Mouse (Mus musculus) lung, postnatal 10 days (tissue): ENCODE measurements around the gene Spen.

Source experiments
- DNase-seq: peaks from one replicate; pipeline ENCODE4 v3.0.0; 2021

Spen gene

GRCm38 (mm10) chr4:141469343-141469742, 69.1 kb downstream of the Spen start:
- no peak for DNase-seq

GRCm38 (mm10) chr4:141468576-141468975, 69.8 kb downstream of the Spen start:
- DNase-seq: no peak

GRCm38 (mm10) chr4:141467581-141467927, 70.8 kb downstream of the Spen start:
- DNase-seq: no peak

- no peak for DNase-seq
These were observed 71.4 kb downstream of the Spen start for GRCm38 (mm10) chr4:141466844-141467580.

GRCm38 (mm10) chr4:141466289-141466795, 72.1 kb downstream of the Spen start:
- no peak for DNase-seq

GRCm38 (mm10) chr4:141465512-141466288, 72.7 kb downstream of the Spen start:
- no peak for DNase-seq

GRCm38 (mm10) chr4:141464722-141465121, 73.7 kb downstream of the Spen start:
- DNase-seq: no peak

GRCm38 (mm10) chr4:141463472-141463871, 74.9 kb downstream of the Spen start:
- DNase-seq: no peak

GRCm38 (mm10) chr4:141461576-141461975, 76.8 kb downstream of the Spen start:
- no peak for DNase-seq

GRCm38 (mm10) chr4:141461088-141461487, 77.3 kb downstream of the Spen start:
- no peak for DNase-seq

GRCm38 (mm10) chr4:141460481-141460880, 77.9 kb downstream of the Spen start:
- no peak for DNase-seq

GRCm38 (mm10) chr4:141459766-141460165, 78.6 kb downstream of the Spen start:
- DNase-seq: no peak

GRCm38 (mm10) chr4:141458888-141459287, 79.5 kb downstream of the Spen start:
- DNase-seq: no peak

- no peak for DNase-seq
These were observed 80.2 kb downstream of the Spen start for GRCm38 (mm10) chr4:141458236-141458635.

GRCm38 (mm10) chr4:141456193-141456938, 82.0 kb downstream of the Spen start:
- DNase-seq: no peak

GRCm38 (mm10) chr4:141455526-141455925, 82.9 kb downstream of the Spen start:
- no peak for DNase-seq

GRCm38 (mm10) chr4:141454581-141455350, 83.6 kb downstream of the Spen start:
- no peak for DNase-seq

GRCm38 (mm10) chr4:141451916-141452450, 86.4 kb downstream of the Spen start:
- DNase-seq: no peak

GRCm38 (mm10) chr4:141451251-141451650, 87.1 kb downstream of the Spen start:
- no peak for DNase-seq

GRCm38 (mm10) chr4:141446211-141446610, 92.2 kb downstream of the Spen start:
- no peak for DNase-seq

- no peak for DNase-seq
These were observed 93.1 kb downstream of the Spen start for GRCm38 (mm10) chr4:141445328-141445720.
